Mouse (Mus musculus) hindbrain, embryonic 10.5 days (tissue): ENCODE data around the gene Rapgef3. TPM values are rescaled to one million over a fixed set of nuclear protein-coding genes. Genes with fewer than 3 reads are reported as not detected.

Source experiments
- DNase-seq: peaks from one replicate; pipeline ENCODE4 v3.0.0-alpha.2; 2017; ENCODE audit warnings: low spot score
- H3K27ac ChIP-seq: fragments of 300-500 bp; sonication (generic); 2 replicates; pipeline ENCODE4 v1.5.1; 2016; ENCODE audit warnings: mild to moderate bottlenecking, moderate library complexity
- H3K27me3 ChIP-seq: fragments of 300-500 bp; sonication (generic); 2 replicates; pipeline ENCODE4 v1.6.1; 2016; ENCODE audit warnings: mild to moderate bottlenecking; ENCODE audit not compliant: poor library complexity, insufficient read depth, severe bottlenecking
- H3K36me3 ChIP-seq: fragments of 300-500 bp; sonication (generic); 2 replicates; pipeline ENCODE4 v1.6.1; 2016; ENCODE audit warnings: mild to moderate bottlenecking, moderate library complexity
- H3K4me1 ChIP-seq: fragments of 300-500 bp; sonication (generic); replicated peaks from 2 replicates; pipeline ENCODE4 v1.6.1; 2016; ENCODE audit warnings: mild to moderate bottlenecking
- H3K4me3 ChIP-seq: fragments of 300-500 bp; sonication (generic); 2 replicates; pipeline ENCODE4 v1.5.1; 2016; ENCODE audit warnings: mild to moderate bottlenecking, moderate library complexity
- H3K9me3 ChIP-seq: fragments of 300-500 bp; sonication (generic); 2 replicates; pipeline ENCODE4 v1.6.1; 2016; ENCODE audit warnings: mild to moderate bottlenecking, moderate library complexity
- WGBS: fragments of 180-500 bp; shearing (Covaris S2); methylation state at CpG from one replicate; pipeline ENCODE4 v1.1.7; 2016; 5-methylcytosine and 5-hydroxymethylcytosine counted together
- polyA plus RNA-seq: library from polyadenylated mRNA; unstranded; fragments of >200 nt; fragmentation: Nextera tagmentation; extraction: Ambion mirVana; gene quantifications from 2 replicates; pipeline ENCODE4 v1.2.1, GENCODE M21; 2016

Rapgef3 gene
- polyA plus RNA-seq, 1 experiment from 2014 or later, result 6.2 TPM

GRCm38 (mm10) chr15:97788821-97789220 lies 21.0 kb upstream of the Rapgef3 start:
- no peak overlapping the region for H3K27ac ChIP-seq
- WGBS, result 75% methylated on average over 6 of the region's 6 CpGs

GRCm38 (mm10) chr15:97787799-97788667 lies 20.3 kb upstream of the Rapgef3 start:
- H3K9me3 ChIP-seq, result no peaks in the 10 kb centered on the region
- no peak for DNase-seq
- 75% methylated on average over 19 of the region's 19 CpGs for WGBS
- H3K36me3 ChIP-seq, result peaks cover 26% of the 10 kb centered on the region
- H3K27ac ChIP-seq, result 0 out of 2 replicates have a peak overlapping the region, but pooled peaks have one; percentile 45
- peaks cover 13% of the 10 kb centered on the region for H3K27me3 ChIP-seq
- H3K4me3 ChIP-seq, result no peak overlapping the region
- H3K4me1 ChIP-seq, result peaks cover 24% of the 10 kb centered on the region

More at GRCm38 (mm10) chr15:97788821-97789220, 21.0 kb upstream of the Rapgef3 start:
- peaks cover 34% of the 10 kb centered on the region for H3K36me3 ChIP-seq
- no peak for DNase-seq
- H3K4me3 ChIP-seq, result no peak overlapping the region
- no peaks in the 10 kb centered on the region for H3K9me3 ChIP-seq
- H3K27me3 ChIP-seq, result peaks cover 6% of the 10 kb centered on the region; the same call in 1 of the 2 replicates
- H3K4me1 ChIP-seq, result peaks cover 24% of the 10 kb centered on the region

- 84% methylated on average over 7 of the region's 7 CpGs for WGBS
- Histone ChIP-seq H3K27ac (0 out of 2 replicates have a peak overlapping the region, but pooled peaks have one; percentile 45), H3K4me3 (no peak overlapping the region), H3K9me3 (no peaks in the 10 kb centered on the region), H3K27me3 (peaks cover 20% of the 10 kb centered on the region), H3K4me1 (peaks cover 32% of the 10 kb centered on the region), H3K36me3 (peaks cover 18% of the 10 kb centered on the region)
- DNase-seq, result no peak
Measured at GRCm38 (mm10) chr15:97787148-97787798, 19.5 kb upstream of the Rapgef3 start.

GRCm38 (mm10) chr15:97786412-97787112 lies 18.8 kb upstream of the Rapgef3 start:
- Histone ChIP-seq H3K4me3 (no peak overlapping the region), H3K27ac (0 out of 2 replicates have a peak overlapping the region, but pooled peaks have one; percentile 45), H3K4me1 (peaks cover 39% of the 10 kb centered on the region), H3K36me3 (peaks cover 11% of the 10 kb centered on the region), H3K27me3 (peaks cover 27% of the 10 kb centered on the region), H3K9me3 (no peaks in the 10 kb centered on the region)
- 77% methylated on average over 10 of the region's 10 CpGs for WGBS
- no peak for DNase-seq

GRCm38 (mm10) chr15:97785731-97786411 lies 18.1 kb upstream of the Rapgef3 start:
- 77% methylated on average over 9 of the region's 9 CpGs for WGBS
- Histone ChIP-seq H3K9me3 (no peaks in the 10 kb centered on the region), H3K27me3 (peaks cover 33% of the 10 kb centered on the region), H3K4me3 (peak overlapping the region; percentile 13; the same call in 1 of the 2 replicates), H3K4me1 (peaks cover 40% of the 10 kb centered on the region), H3K36me3 (peaks cover 4% of the 10 kb centered on the region), H3K27ac (no peak overlapping the region)
- no peak for DNase-seq

GRCm38 (mm10) chr15:97784561-97785161 lies 16.9 kb upstream of the Rapgef3 start:
- H3K27ac ChIP-seq, result peak overlapping the region; percentile 89
- no peak for DNase-seq
- H3K4me1 ChIP-seq, result peaks cover 45% of the 10 kb centered on the region

GRCm38 (mm10) chr15:97784092-97784559 lies 16.4 kb upstream of the Rapgef3 start:
- no peaks in the 10 kb centered on the region for H3K9me3 ChIP-seq
- peaks cover 38% of the 10 kb centered on the region for H3K27me3 ChIP-seq
- H3K36me3 ChIP-seq, result no peaks in the 10 kb centered on the region
- peak overlapping the region; percentile 89 for H3K27ac ChIP-seq
- WGBS, result 3% methylated on average over 39 of the region's 39 CpGs
- DNase-seq, result peak; percentile 89
- peak overlapping the region; percentile 91 for H3K4me3 ChIP-seq
- peaks cover 45% of the 10 kb centered on the region for H3K4me1 ChIP-seq

More at GRCm38 (mm10) chr15:97784561-97785161, 16.9 kb upstream of the Rapgef3 start:
- peak overlapping the region; percentile 91 for H3K4me3 ChIP-seq
- no peaks in the 10 kb centered on the region for H3K36me3 ChIP-seq
- peaks cover 38% of the 10 kb centered on the region for H3K27me3 ChIP-seq
- WGBS, result 6% methylated on average over 45 of the region's 45 CpGs
- no peaks in the 10 kb centered on the region for H3K9me3 ChIP-seq

GRCm38 (mm10) chr15:97782749-97783105 lies 15.0 kb upstream of the Rapgef3 start:
- Histone ChIP-seq H3K36me3 (no peaks in the 10 kb centered on the region), H3K27me3 (peaks cover 38% of the 10 kb centered on the region), H3K4me1 (peaks cover 45% of the 10 kb centered on the region), H3K4me3 (peak overlapping the region; percentile 32), H3K27ac (no peak overlapping the region), H3K9me3 (no peaks in the 10 kb centered on the region)
- 4% methylated on average over 9 of the region's 9 CpGs for WGBS
- DNase-seq, result peak; percentile 82

GRCm38 (mm10) chr15:97781961-97782748 lies 14.4 kb upstream of the Rapgef3 start:
- DNase-seq, result peak; percentile 49
- Histone ChIP-seq H3K9me3 (no peaks in the 10 kb centered on the region), H3K4me1 (peaks cover 40% of the 10 kb centered on the region), H3K27ac (no peak overlapping the region), H3K27me3 (peaks cover 38% of the 10 kb centered on the region), H3K4me3 (peak overlapping the region; percentile 32), H3K36me3 (no peaks in the 10 kb centered on the region)
- WGBS, result 6% methylated on average over 24 of the region's 24 CpGs

- 75% methylated on average over 12 of the region's 12 CpGs for WGBS
- Histone ChIP-seq H3K4me3 (no peak overlapping the region), H3K4me1 (peaks cover 34% of the 10 kb centered on the region), H3K27me3 (peaks cover 38% of the 10 kb centered on the region), H3K9me3 (no peaks in the 10 kb centered on the region), H3K27ac (no peak overlapping the region), H3K36me3 (no peaks in the 10 kb centered on the region)
- no peak for DNase-seq
Measured at GRCm38 (mm10) chr15:97780611-97781031, 12.8 kb upstream of the Rapgef3 start.

- WGBS, result 78% methylated on average over 1 of the region's 1 CpGs
- H3K27ac ChIP-seq, result no peak overlapping the region
- no peak for DNase-seq
- H3K4me3 ChIP-seq, result no peak overlapping the region
- no peaks in the 10 kb centered on the region for H3K36me3 ChIP-seq
- peaks cover 34% of the 10 kb centered on the region for H3K4me1 ChIP-seq
- peaks cover 49% of the 10 kb centered on the region for H3K27me3 ChIP-seq
- H3K9me3 ChIP-seq, result no peaks in the 10 kb centered on the region
Measured at GRCm38 (mm10) chr15:97779576-97779975, 11.8 kb upstream of the Rapgef3 start.
